Mouse (Mus musculus) bone marrow, adult 2 months (tissue): ENCODE measurements around the gene B3gnt6.

ENCODE experiments used
- CTCF ChIP-seq: fragments of 200-500 bp; IDR thresholded peaks from 2 replicates; pipeline ENCODE4 v1.5.1; 2011; ENCODE audit warnings: low read length, control low read depth; ENCODE audit not compliant: control insufficient read depth, insufficient read depth
- POLR2A ChIP-seq: fragments of 200-500 bp; IDR thresholded peaks from 2 replicates; pipeline ENCODE4 v1.6.1; 2011; ENCODE audit warnings: low read depth, mild to moderate bottlenecking, control low read depth, low read length, borderline replicate concordance; ENCODE audit not compliant: control insufficient read depth

- no peak for TF ChIP-seq POLR2A
- TF ChIP-seq CTCF: no peak
Observed at GRCm38 (mm10) chr7:98146447-98146845, 52.8 kb downstream of the B3gnt6 start.
